Mouse (Mus musculus) CH12.LX (cell line): ENCODE measurements around the gene Bend3. TPM values are rescaled to one million over a fixed set of nuclear protein-coding genes. Genes with fewer than 3 reads are reported as not detected.

ENCODE experiments used
- DNase-seq: peaks from one replicate; pipeline ENCODE4 v3.0.0-alpha.2; 2013; ENCODE audit errors: extremely low read depth
- H3K27ac ChIP-seq: 2 replicates; pipeline ENCODE4 v1.5.1; 2012; ENCODE audit warnings: low read depth, mild to moderate bottlenecking, control low read depth, moderate library complexity; ENCODE audit not compliant: insufficient read depth
- H3K27me3 ChIP-seq: replicated peaks from 2 replicates; pipeline ENCODE3; 2012; ENCODE audit warnings: inconsistent platforms
- H3K36me3 ChIP-seq, 2 experiments: replicated peaks in 1 of 2; 2 replicates each; pipeline versions ENCODE3 to v1.6.1; 2012; ENCODE audit warnings: inconsistent platforms in 1 of 2, low read length in 1 of 2, mild to moderate bottlenecking in 1 of 2, mixed read lengths in 1 of 2, moderate library complexity in 1 of 2; ENCODE audit not compliant: control insufficient read depth in 1 of 2, insufficient read depth in 1 of 2
- H3K4me1 ChIP-seq, 2 experiments: 2 replicates each; pipeline ENCODE4 v1.6.1; 2012; ENCODE audit warnings: inconsistent platforms in 1 of 2, moderate library complexity in 1 of 2; ENCODE audit not compliant: insufficient read depth in 2 of 2, control insufficient read depth in 1 of 2
- H3K4me2 ChIP-seq: 2 replicates; pipeline ENCODE4 v1.6.1; 2012; ENCODE audit warnings: low read depth, mild to moderate bottlenecking, control low read depth; ENCODE audit not compliant: poor library complexity, insufficient read depth, severe bottlenecking
- H3K4me3 ChIP-seq, 3 experiments: fragments of 150-350 bp in 1 of 3; sonication (generic) in 1 of 3; replicated peaks in 1 of 3; 2 replicates each; pipeline versions ENCODE3 to v1.5.1; 2011 to 2012; ENCODE audit warnings: low read depth in 2 of 3, low read length in 2 of 3, mild to moderate bottlenecking in 2 of 3, moderate library complexity in 2 of 3, control low read depth in 1 of 3, improper control_type of control experiment in 1 of 3, inconsistent platforms in 1 of 3, mixed read lengths in 1 of 3; ENCODE audit not compliant: poor library complexity in 1 of 3
- H3K79me2 ChIP-seq: replicated peaks from 2 replicates; pipeline ENCODE4 v1.6.1; 2012; ENCODE audit warnings: mild to moderate bottlenecking, moderate library complexity; ENCODE audit not compliant: control insufficient read depth, poor library complexity, insufficient read depth, severe bottlenecking; ENCODE audit errors: extremely low read depth
- H3K9ac ChIP-seq: 2 replicates; pipeline ENCODE4 v1.6.1; 2012; ENCODE audit warnings: low read depth, mild to moderate bottlenecking, control low read depth, moderate library complexity; ENCODE audit not compliant: insufficient read depth
- H3K9me3 ChIP-seq: replicated peaks from 2 replicates; pipeline ENCODE3; 2012; ENCODE audit warnings: low read length, inconsistent platforms, mixed read lengths
- BHLHE40 ChIP-seq: IDR thresholded peaks from 2 replicates; pipeline ENCODE4 v1.6.1; 2011; ENCODE audit warnings: mild to moderate bottlenecking, low read depth, low read length, improper control_type of control experiment
- CHD1 ChIP-seq: IDR thresholded peaks from 2 replicates; pipeline ENCODE4 v1.6.1; 2012; ENCODE audit warnings: low read depth, low read length, improper control_type of control experiment, inconsistent platforms
- CTCF ChIP-seq, 2 experiments: IDR thresholded peaks in 1 of 2; conservative IDR thresholded peaks in 1 of 2; 2 replicates each; pipeline ENCODE4 v1.5.1; 2011 to 2012; ENCODE audit warnings: low read depth in 2 of 2, low read length in 2 of 2, improper control_type of control experiment in 1 of 2, inconsistent platforms in 1 of 2, mild to moderate bottlenecking in 1 of 2, moderate library complexity in 1 of 2
- EP300 ChIP-seq: IDR thresholded peaks from 2 replicates; pipeline ENCODE4 v1.6.1; 2011; ENCODE audit warnings: low read length, improper control_type of control experiment
- MAZ ChIP-seq: IDR thresholded peaks from 2 replicates; pipeline ENCODE4 v1.6.1; 2012; ENCODE audit warnings: low read depth, mild to moderate bottlenecking, inconsistent platforms, low read length, improper control_type of control experiment, moderate library complexity
- MEF2A ChIP-seq: IDR thresholded peaks from 2 replicates; pipeline ENCODE4 v1.6.1; 2014; ENCODE audit warnings: low read depth, mild to moderate bottlenecking, inconsistent platforms, low read length, improper control_type of control experiment, borderline replicate concordance
- MXI1 ChIP-seq: IDR thresholded peaks from 2 replicates; pipeline ENCODE4 v1.6.1; 2011; ENCODE audit warnings: mild to moderate bottlenecking, low read depth, low read length, improper control_type of control experiment
- MYC ChIP-seq: IDR thresholded peaks from 2 replicates; pipeline ENCODE4 v1.6.1; 2011; ENCODE audit warnings: low read depth, mild to moderate bottlenecking, improper control_type of control experiment, low read length
- NELFE ChIP-seq: IDR thresholded peaks from 2 replicates; pipeline ENCODE4 v1.6.1; 2011; ENCODE audit warnings: low read depth, low read length, improper control_type of control experiment
- PAX5 ChIP-seq: IDR thresholded peaks from 2 replicates; pipeline ENCODE4 v1.6.1; 2012; ENCODE audit warnings: low read length, inconsistent platforms, mixed read lengths
- SIN3A ChIP-seq: IDR thresholded peaks from 2 replicates; pipeline ENCODE4 v1.6.1; 2012; ENCODE audit warnings: low read length, improper control_type of control experiment, inconsistent platforms
- SMC3 ChIP-seq: IDR thresholded peaks from 2 replicates; pipeline ENCODE4 v1.6.1; 2011; ENCODE audit warnings: low read depth, low read length, improper control_type of control experiment
- UBTF ChIP-seq: IDR thresholded peaks from 2 replicates; pipeline ENCODE4 v1.6.1; 2012; ENCODE audit warnings: low read depth, mild to moderate bottlenecking, inconsistent platforms, low read length, improper control_type of control experiment, moderate library complexity
- dilution Hi-C: fragments of 300-500 bp; cut with MboI; formaldehyde crosslinking; loops from 2 replicates; pipeline ENCODE4 v1.14.3; 2020; ENCODE audit warnings: low sequenced_read_pairs; ENCODE audit not compliant: extremely low pct_unique_long_range_greater_than_20kb, extremely low pct_ligation_motif_present
- in situ Hi-C: fragments of 300-500 bp; cut with MboI; formaldehyde crosslinking; loops from 3 replicates; pipeline ENCODE4 v1.14.3; 2019; ENCODE audit warnings: low sequenced_read_pairs, low pct_ligation_motif_present, low pct_unique_long_range_greater_than_20kb, mixed read lengths
- polyA plus RNA-seq: library from polyadenylated mRNA; unstranded; fragments of >175 nt; gene quantifications from 2 replicates; pipeline ENCODE4 v1.2.1, GENCODE M21; 2012; ENCODE audit warnings: low read depth; ENCODE audit not compliant: insufficient read length
- total RNA-seq, 2 experiments: library from RNA; depleted of rRNA; stranded (reverse); fragments of 300-350 nt in 1 of 2; fragments of >200 nt in 1 of 2; gene quantifications; 2 replicates each; pipeline ENCODE4 v1.2.3; 2012 to 2014

Bend3 gene
- total and polyA plus RNA-seq, 3 experiments: 7.4 to 18.9 (median 8.7) TPM

- H3K4me3 ChIP-seq: no peak overlapping the region
- peaks cover 6 to 20% of the 10 kb centered on the region in 2 experiments; a peak in 3 of 4 replicates for H3K4me1 ChIP-seq
- no peak overlapping the region for H3K4me2 ChIP-seq
- no peak overlapping the region for H3K9ac ChIP-seq
- no peaks in the 10 kb centered on the region for H3K27me3 ChIP-seq
- dilution Hi-C loops (no loop called here), in situ Hi-C loops (no loop called here)
- DNase-seq: no peak
- TF ChIP-seq SIN3A: no peak
- no peak for TF ChIP-seq UBTF
- TF ChIP-seq SMC3: no peak
- TF ChIP-seq NELFE: no peak
- no peak for TF ChIP-seq MEF2A
- TF ChIP-seq CTCF (conservative IDR thresholded peaks at IDR 0.05 in 1 of 2, IDR thresholded peaks at IDR 0.05 in 1 of 2; ENCODE audit: low read depth in 2 of 2, low read length in 2 of 2): no peak
- no peak for TF ChIP-seq EP300
- TF ChIP-seq MYC: no peak
- TF ChIP-seq CHD1: no peak
- no peak for TF ChIP-seq PAX5
- no peak for TF ChIP-seq MAZ
- no peaks in the 10 kb centered on the region for H3K9me3 ChIP-seq
- no peak overlapping the region for H3K27ac ChIP-seq
- H3K36me3 ChIP-seq: peaks cover 4 to 35% of the 10 kb centered on the region in 2 experiments
- H3K79me2 ChIP-seq: peaks cover 2% of the 10 kb centered on the region; the same call in 1 of the 2 replicates
Observed at GRCm38 (mm10) chr10:43538831-43539230, 60.2 kb downstream of the Bend3 start.

- Histone ChIP-seq H3K27ac (no peak overlapping the region), H3K4me2 (peak overlapping the region; percentile 87), H3K9me3 (no peaks in the 10 kb centered on the region), H3K4me3 (peak overlapping the region; percentile 79 to 95 (median 94)), H3K27me3 (no peaks in the 10 kb centered on the region), H3K4me1 (peaks cover 6 to 20% of the 10 kb centered on the region in 2 experiments; a peak in 3 of 4 replicates), H3K79me2 (peaks cover 2% of the 10 kb centered on the region; the same call in 1 of the 2 replicates), H3K36me3 (peaks cover 4 to 35% of the 10 kb centered on the region in 2 experiments), H3K9ac (peak overlapping the region; percentile 94)
- in situ Hi-C loops: no loop called here
- TF ChIP-seq BHLHE40: peak; percentile 64
- TF ChIP-seq MXI1: 0 out of 2 replicates have a peak, but pooled peaks have one; percentile 11
- TF ChIP-seq MAZ: no peak
- DNase-seq: no peak
- dilution Hi-C loops: no loop called here
Observed at GRCm38 (mm10) chr10:43539746-43540310, 61.2 kb downstream of the Bend3 start.
